Mouse (Mus musculus) limb, embryonic 13.5 days (tissue): ENCODE data around the gene Oaz3. TPM values are rescaled to one million over a fixed set of nuclear protein-coding genes. Genes with fewer than 3 reads are reported as not detected.

Experiments used
- ATAC-seq: fragments of 200-750 bp; cut with Nextera tagmentation; 2 replicates; pipeline ENCODE4 v1.8.0; 2017; ENCODE audit warnings: low read depth, moderate number of reproducible peaks, moderate TSS enrichment; ENCODE audit not compliant: low FRiP score
- H3K27ac ChIP-seq: fragments of 300-500 bp; sonication (generic); 2 replicates; pipeline ENCODE4 v1.5.1; 2015; ENCODE audit warnings: inconsistent platforms, mild to moderate bottlenecking, moderate library complexity
- H3K27me3 ChIP-seq: fragments of 300-500 bp; sonication (generic); 2 replicates; pipeline ENCODE4 v1.6.1; 2015; ENCODE audit warnings: mild to moderate bottlenecking, inconsistent platforms
- H3K36me3 ChIP-seq: fragments of 300-500 bp; sonication (generic); 2 replicates; pipeline ENCODE4 v1.6.1; 2015; ENCODE audit warnings: inconsistent platforms, mild to moderate bottlenecking, moderate library complexity
- H3K4me1 ChIP-seq: fragments of 300-500 bp; sonication (generic); 2 replicates; pipeline ENCODE4 v1.6.1; 2015; ENCODE audit warnings: inconsistent platforms
- H3K4me2 ChIP-seq: fragments of 300-500 bp; sonication (generic); replicated peaks from 2 replicates; pipeline ENCODE4 v1.6.1; 2015; ENCODE audit warnings: inconsistent platforms, mild to moderate bottlenecking, moderate library complexity
- H3K4me3 ChIP-seq: fragments of 300-500 bp; sonication (generic); 2 replicates; pipeline ENCODE4 v1.5.1; 2015; ENCODE audit warnings: moderate library complexity, mild to moderate bottlenecking, inconsistent platforms
- H3K9ac ChIP-seq: fragments of 300-500 bp; sonication (generic); 2 replicates; pipeline ENCODE4 v1.6.1; 2015; ENCODE audit warnings: mild to moderate bottlenecking, inconsistent platforms
- H3K9me3 ChIP-seq: fragments of 300-500 bp; sonication (generic); 2 replicates; pipeline ENCODE4 v1.6.1; 2016; ENCODE audit warnings: inconsistent platforms
- WGBS: fragments of 180-500 bp; shearing (Covaris S2); methylation state at CpG from one replicate; pipeline ENCODE4 v1.1.7; 2015; 5-methylcytosine and 5-hydroxymethylcytosine counted together
- polyA plus RNA-seq: library from polyadenylated mRNA; unstranded; fragments of >200 nt; fragmentation: Nextera tagmentation; extraction: Ambion mirVana; gene quantifications from 2 replicates; pipeline ENCODE4 v1.2.1, GENCODE M21; 2015

Oaz3 gene
- polyA plus RNA-seq, 1 experiment from 2014 or later: 0.94 TPM

GRCm38 (mm10) chr3:94476301-94477035 is 32.8 kb upstream of the Oaz3 start:
- H3K4me3 ChIP-seq: no peak overlapping the region
- H3K9ac ChIP-seq: no peak overlapping the region
- no peak for ATAC-seq
- H3K27ac ChIP-seq: no peak overlapping the region
- H3K36me3 ChIP-seq: no peaks in the 10 kb centered on the region
- WGBS: 30% methylated on average over 8 of the region's 8 CpGs
- H3K4me2 ChIP-seq: no peak overlapping the region
- peaks cover 14% of the 10 kb centered on the region for H3K4me1 ChIP-seq
- H3K9me3 ChIP-seq: no peaks in the 10 kb centered on the region
- H3K27me3 ChIP-seq: peaks cover 37% of the 10 kb centered on the region

DNA sequence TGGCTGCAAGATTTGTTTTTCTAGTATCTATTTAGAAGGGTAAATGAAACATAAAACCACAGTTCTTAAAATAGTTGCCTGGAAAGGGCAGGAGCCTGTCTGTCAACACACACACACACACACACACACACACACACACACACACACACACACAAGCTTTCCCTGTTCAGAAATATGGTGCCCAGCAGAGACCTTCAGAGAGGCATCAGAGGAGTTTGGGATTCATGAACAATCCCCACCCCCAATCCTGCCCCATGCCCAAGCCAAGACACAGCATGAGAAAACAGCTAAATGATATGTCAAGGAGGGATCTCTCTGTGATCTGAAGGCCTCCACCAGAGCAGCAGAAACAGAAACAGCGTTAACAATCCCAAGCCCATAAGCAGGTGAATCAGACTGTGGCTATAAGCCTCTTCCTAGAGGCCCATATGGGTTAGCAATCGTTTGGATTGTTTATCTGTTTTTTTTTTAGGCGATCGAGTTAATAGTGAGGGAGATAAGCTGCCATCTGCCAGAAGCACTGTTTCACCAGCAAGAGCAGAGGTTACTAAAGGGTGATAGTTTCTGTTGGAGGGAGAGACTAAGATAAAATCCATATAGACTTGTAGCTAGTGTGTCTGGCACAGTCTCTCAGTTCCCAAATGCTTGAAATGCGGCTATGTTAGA is 30.0 kb upstream of the Oaz3 start:
- no peak overlapping the region for H3K9ac ChIP-seq
- peaks cover 17% of the 10 kb centered on the region for H3K4me1 ChIP-seq
- peaks cover 9% of the 10 kb centered on the region for H3K27me3 ChIP-seq
- no peaks in the 10 kb centered on the region for H3K9me3 ChIP-seq
- no peak overlapping the region; the same call in 1 of the 2 replicates for H3K27ac ChIP-seq
- H3K4me2 ChIP-seq: no peak overlapping the region
- H3K4me3 ChIP-seq: no peak overlapping the region
- WGBS: 61% methylated on average over 5 of the region's 5 CpGs
- ATAC-seq: no peak
- H3K36me3 ChIP-seq: no peaks in the 10 kb centered on the region

- peaks cover 17% of the 10 kb centered on the region for H3K4me1 ChIP-seq
- WGBS: 44% methylated on average over 10 of the region's 10 CpGs
- no peaks in the 10 kb centered on the region for H3K36me3 ChIP-seq
- no peak overlapping the region for H3K4me3 ChIP-seq
- ATAC-seq: 0 out of 2 replicates have a peak, but pooled peaks have one; percentile 18
- H3K9ac ChIP-seq: no peak overlapping the region
- H3K27ac ChIP-seq: peak overlapping the region; percentile 56; the same call in 1 of the 2 replicates
- no peaks in the 10 kb centered on the region for H3K9me3 ChIP-seq
- H3K4me2 ChIP-seq: peak overlapping the region; percentile 61
- peaks cover 3% of the 10 kb centered on the region; the same call in 1 of the 2 replicates for H3K27me3 ChIP-seq
Measured at GRCm38 (mm10) chr3:94473115-94473505, 29.4 kb upstream of the Oaz3 start.

DNA sequence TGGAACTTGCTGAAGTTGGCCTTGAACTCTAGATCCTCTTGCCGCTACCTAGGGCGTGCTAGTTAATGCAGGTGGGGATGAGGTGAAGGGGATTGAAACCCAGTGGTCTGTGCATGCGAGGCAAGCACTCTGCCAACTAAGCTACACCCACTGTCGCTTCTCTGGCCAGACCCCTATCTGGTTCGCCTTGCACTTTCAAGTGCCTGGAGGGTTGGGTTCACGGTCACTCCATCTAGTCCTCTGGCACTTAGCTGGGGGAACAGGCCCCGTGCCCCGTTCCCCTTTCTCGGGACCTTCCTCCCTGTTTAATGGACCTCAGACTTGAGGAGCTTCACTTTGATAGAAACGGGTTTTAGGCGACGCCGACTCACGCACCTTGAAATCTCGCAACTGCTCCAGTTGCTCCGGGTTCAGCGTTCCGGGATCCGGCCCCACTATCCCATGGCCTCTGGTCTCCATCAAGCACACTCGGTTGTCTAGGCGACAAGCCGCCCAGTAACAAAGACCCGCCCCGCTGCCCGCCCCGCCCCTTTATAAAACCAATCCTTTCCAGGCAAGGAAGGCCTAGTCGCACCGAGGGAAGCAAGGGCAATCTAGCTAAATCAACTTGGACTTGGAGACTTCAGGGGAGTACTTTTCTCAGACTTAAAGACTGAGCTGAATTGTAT is 28.9 kb upstream of the Oaz3 start:
- Histone ChIP-seq H3K4me2 (peak overlapping the region; percentile 61), H3K27me3 (no peaks in the 10 kb centered on the region; the same call in 1 of the 2 replicates), H3K27ac (peak overlapping the region; percentile 56; the same call in 1 of the 2 replicates), H3K36me3 (no peaks in the 10 kb centered on the region), H3K9me3 (no peaks in the 10 kb centered on the region), H3K4me3 (peak overlapping the region; percentile 30), H3K4me1 (peaks cover 17% of the 10 kb centered on the region), H3K9ac (peak overlapping the region; percentile 48)
- ATAC-seq: peak; percentile 89
- WGBS: 8% methylated on average over 28 of the region's 28 CpGs

DNA sequence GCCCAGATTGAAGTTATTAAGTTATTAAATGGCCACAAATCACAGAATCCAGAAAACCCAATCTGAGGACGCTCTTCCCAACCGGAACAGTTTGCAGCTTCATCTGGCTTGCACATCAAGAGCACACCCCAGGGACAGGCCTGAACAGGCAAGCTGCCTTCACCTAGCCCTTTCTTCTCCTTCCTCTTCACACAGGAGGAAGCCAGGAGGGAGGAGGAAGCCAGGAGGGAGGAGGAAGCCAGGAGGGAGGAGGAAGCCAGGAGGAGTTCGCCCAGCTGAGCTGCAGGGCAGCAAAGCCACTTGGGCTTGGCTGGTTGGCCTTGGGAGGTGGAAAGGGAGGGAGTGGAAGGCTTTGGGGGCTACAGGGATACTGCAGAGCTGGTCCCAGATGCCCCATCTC is 25.2 kb upstream of the Oaz3 start:
- Histone ChIP-seq H3K27me3 (no peaks in the 10 kb centered on the region), H3K36me3 (no peaks in the 10 kb centered on the region), H3K4me2 (no peak overlapping the region), H3K4me3 (no peak overlapping the region), H3K9ac (peak overlapping the region; percentile 19; the same call in 1 of the 2 replicates), H3K9me3 (no peaks in the 10 kb centered on the region), H3K4me1 (peaks cover 33% of the 10 kb centered on the region), H3K27ac (no peak overlapping the region)
- no peak for ATAC-seq
- WGBS: 31% methylated on average over 3 of the region's 3 CpGs

GRCm38 (mm10) chr3:94465632-94466430 is 22.1 kb upstream of the Oaz3 start:
- H3K27ac ChIP-seq: no peak overlapping the region; the same call in 1 of the 2 replicates
- H3K4me2 ChIP-seq: no peak overlapping the region
- H3K36me3 ChIP-seq: no peaks in the 10 kb centered on the region
- WGBS: 54% methylated on average over 13 of the region's 13 CpGs
- ATAC-seq: no peak
- no peaks in the 10 kb centered on the region for H3K27me3 ChIP-seq
- H3K4me3 ChIP-seq: no peak overlapping the region
- H3K9me3 ChIP-seq: no peaks in the 10 kb centered on the region
- H3K4me1 ChIP-seq: peaks cover 23% of the 10 kb centered on the region
- 0 out of 2 replicates have a peak overlapping the region, but pooled peaks have one; percentile 20 for H3K9ac ChIP-seq

- no peak for ATAC-seq
- peaks cover 22% of the 10 kb centered on the region for H3K4me1 ChIP-seq
Measured at GRCm38 (mm10) chr3:94463926-94464578, 20.3 kb upstream of the Oaz3 start.

GRCm38 (mm10) chr3:94459834-94460233 is 16.1 kb upstream of the Oaz3 start:
- Histone ChIP-seq H3K9ac (no peak overlapping the region), H3K36me3 (no peaks in the 10 kb centered on the region), H3K4me3 (no peak overlapping the region), H3K4me2 (no peak overlapping the region), H3K4me1 (peaks cover 9% of the 10 kb centered on the region; the same call in 1 of the 2 replicates), H3K9me3 (no peaks in the 10 kb centered on the region; the same call in 1 of the 2 replicates), H3K27me3 (0 out of 2 replicates have a peak, but pooled peaks cover 7% of the 10 kb centered on the region), H3K27ac (no peak overlapping the region)
- WGBS: 89% methylated on average over 2 of the region's 2 CpGs
- ATAC-seq: no peak

More at GRCm38 (mm10) chr3:94463926-94464578, 20.3 kb upstream of the Oaz3 start:
- no peak overlapping the region for H3K9ac ChIP-seq
- H3K4me2 ChIP-seq: no peak overlapping the region
- no peaks in the 10 kb centered on the region; the same call in 1 of the 2 replicates for H3K9me3 ChIP-seq
- WGBS: 50% methylated on average over 11 of the region's 11 CpGs
- no peak overlapping the region for H3K4me3 ChIP-seq
- no peaks in the 10 kb centered on the region for H3K36me3 ChIP-seq
- no peak overlapping the region for H3K27ac ChIP-seq
- no peaks in the 10 kb centered on the region for H3K27me3 ChIP-seq

GRCm38 (mm10) chr3:94457055-94457454 is 13.3 kb upstream of the Oaz3 start:
- Histone ChIP-seq H3K27me3 (0 out of 2 replicates have a peak, but pooled peaks cover 7% of the 10 kb centered on the region), H3K4me3 (peak overlapping the region; percentile 42), H3K27ac (no peak overlapping the region), H3K4me1 (no peaks in the 10 kb centered on the region), H3K9ac (no peak overlapping the region), H3K9me3 (no peaks in the 10 kb centered on the region; the same call in 1 of the 2 replicates), H3K36me3 (no peaks in the 10 kb centered on the region), H3K4me2 (peak overlapping the region; percentile 61)
- no peak for ATAC-seq
- WGBS: 59% methylated on average over 3 of the region's 3 CpGs

DNA sequence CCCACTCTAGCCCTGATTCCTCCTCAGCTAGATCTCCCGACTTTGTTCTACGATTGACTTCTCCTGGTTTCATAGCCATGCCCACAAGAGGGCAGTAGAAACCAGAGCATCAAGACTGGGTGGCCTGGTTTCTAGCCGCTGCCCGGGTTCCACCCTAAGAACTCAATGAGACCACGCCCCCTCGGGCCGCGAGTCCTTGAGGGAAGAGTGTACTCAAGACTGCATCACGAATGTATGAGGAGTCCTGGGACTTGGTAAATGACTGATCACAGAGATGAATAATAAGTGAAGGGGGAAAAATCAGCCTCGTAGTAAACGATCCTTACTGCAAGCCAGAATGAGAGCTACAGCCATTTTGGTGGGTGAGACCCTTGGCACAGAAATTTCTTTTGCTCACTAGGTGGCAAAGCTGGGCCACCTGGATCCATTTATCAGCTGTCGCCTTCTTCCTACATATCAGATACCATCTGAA is 12.8 kb upstream of the Oaz3 start:
- Histone ChIP-seq H3K27me3 (0 out of 2 replicates have a peak, but pooled peaks cover 7% of the 10 kb centered on the region), H3K27ac (no peak overlapping the region), H3K9ac (peak overlapping the region; percentile 50; the same call in 1 of the 2 replicates), H3K9me3 (no peaks in the 10 kb centered on the region; the same call in 1 of the 2 replicates), H3K4me2 (peak overlapping the region; percentile 61), H3K4me3 (peak overlapping the region; percentile 42), H3K4me1 (no peaks in the 10 kb centered on the region), H3K36me3 (no peaks in the 10 kb centered on the region)
- WGBS: 2% methylated on average over 12 of the region's 12 CpGs
- ATAC-seq: peak; percentile 87

DNA sequence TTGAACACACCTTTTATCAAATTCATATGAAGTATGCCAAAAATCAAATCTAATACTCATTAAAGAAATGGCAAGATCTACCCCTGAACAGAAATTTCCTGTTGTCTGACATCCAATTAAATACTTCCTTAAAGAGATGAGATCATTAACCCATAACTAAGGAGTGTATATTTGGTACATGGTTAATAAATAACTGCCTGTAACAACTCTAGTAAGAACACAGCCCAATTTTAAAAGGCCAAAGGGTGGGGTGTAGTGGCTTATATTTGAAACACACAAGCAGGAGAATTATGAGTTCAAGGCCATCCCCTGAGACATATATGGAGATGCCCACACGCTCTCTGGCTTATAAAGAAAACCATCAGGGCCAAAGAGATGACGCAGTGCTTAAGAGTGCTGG is 5.7 kb upstream of the Oaz3 start:
- no peak overlapping the region for H3K4me2 ChIP-seq
- H3K27me3 ChIP-seq: no peaks in the 10 kb centered on the region
- peaks cover 44% of the 10 kb centered on the region for H3K36me3 ChIP-seq
- no peak overlapping the region for H3K27ac ChIP-seq
- ATAC-seq: no peak
- peaks cover 4% of the 10 kb centered on the region for H3K4me1 ChIP-seq
- WGBS: 96% methylated on average over 2 of the region's 2 CpGs
- H3K9ac ChIP-seq: no peak overlapping the region
- no peak overlapping the region for H3K4me3 ChIP-seq
- no peaks in the 10 kb centered on the region for H3K9me3 ChIP-seq
